Mouse (Mus musculus) monocyte, adult 2 months (primary cell): ENCODE results near the gene Gm10719.
"Not testable (repeated sequence)": the region's sequence is repeated elsewhere in the genome, so short reads cannot be mapped to it uniquely, and the experiment has no call there.

ENCODE experiments used
- DNase-seq, 2 experiments: peaks; one replicate each; pipeline ENCODE4 v3.0.0; 2022; ENCODE audit warnings: low spot score in 2 of 2, low read depth in 1 of 2

The Gm10719 gene

GRCm38 (mm10) chr9:3024912-3025467 is 7.8 kb downstream of the Gm10719 start, which contains the start of gene Gm10717:
TSS of gene Gm10717 (plus strand) at chr9:3025417.
- DNase-seq, result peak; percentile 29 to 57

GRCm38 (mm10) chr9:3025653-3026052 is 8.4 kb downstream of the Gm10719 start:
- peak; percentile 77 to 84 for DNase-seq

- not testable (repeated sequence) for DNase-seq
Measured at GRCm38 (mm10) chr9:3026136-3026535, 8.9 kb downstream of the Gm10719 start.

- DNase-seq, result not testable (repeated sequence)
Measured at GRCm38 (mm10) chr9:3026741-3027140, 9.5 kb downstream of the Gm10719 start.

- not testable (repeated sequence) for DNase-seq
Measured at GRCm38 (mm10) chr9:3027200-3027599, 10.0 kb downstream of the Gm10719 start.

GRCm38 (mm10) chr9:3029276-3030000 is 12.2 kb downstream of the Gm10719 start:
- DNase-seq, result peak; percentile 37 to 48

GRCm38 (mm10) chr9:3030677-3031318 is 13.6 kb downstream of the Gm10719 start:
- not testable (repeated sequence) for DNase-seq

- DNase-seq, result not testable (repeated sequence)
Measured at GRCm38 (mm10) chr9:3034299-3034698, 17.1 kb downstream of the Gm10719 start, which contains the start of gene Gm17535. TSS of gene Gm17535 (plus strand) at chr9:3034599.

GRCm38 (mm10) chr9:3036577-3036976 is 19.4 kb downstream of the Gm10719 start, which contains the start of gene Gm10715:
TSS of gene Gm10715 (plus strand) at chr9:3036877.
- DNase-seq, result not testable (repeated sequence)

GRCm38 (mm10) chr9:3038161-3038560 is 21.0 kb downstream of the Gm10719 start:
- not testable (repeated sequence) for DNase-seq
